Mouse (Mus musculus) lung, postnatal 10 days (tissue): Measurements from ENCODE around the gene Epx.

Experiments
- DNase-seq: peaks from one replicate; pipeline ENCODE4 v3.0.0; 2021

The Epx gene

DNA sequence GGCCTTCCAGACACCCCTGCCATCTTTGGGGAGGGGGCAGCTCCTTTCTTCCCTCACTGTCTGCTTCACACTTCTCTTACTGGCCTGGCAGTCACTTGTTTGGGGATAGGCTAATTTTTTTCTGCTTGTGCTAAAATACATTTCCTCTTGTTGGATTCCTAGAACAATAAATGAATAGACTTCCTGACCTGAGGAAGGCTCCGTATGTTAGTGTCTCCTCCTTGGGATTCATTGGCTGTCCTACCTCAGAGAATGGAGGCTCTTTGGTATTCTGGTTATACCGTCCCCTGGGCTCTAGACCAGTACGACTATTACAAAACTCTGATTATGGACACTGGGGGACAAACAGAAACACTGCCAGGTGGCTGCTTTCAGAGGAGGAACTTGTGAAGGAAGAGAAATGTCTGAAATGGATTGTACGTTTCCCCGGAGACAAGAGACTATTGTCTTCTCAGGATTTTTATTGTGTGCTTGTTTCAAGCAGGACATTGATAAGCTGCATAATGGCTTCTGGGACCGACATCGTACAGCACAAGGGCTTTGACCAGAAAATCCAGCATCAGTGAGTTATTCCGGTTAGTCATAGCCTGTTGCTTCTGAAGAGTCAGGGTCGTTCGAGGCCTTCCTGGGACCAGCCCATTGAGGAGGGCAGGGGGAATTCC, 47.0 kb downstream of the Epx start, which contains the start of gene Lpo:
TSS of gene Lpo (minus strand) at position 51 of the 662 bp plus-strand sequence.
- DNase-seq, result no peak

DNA sequence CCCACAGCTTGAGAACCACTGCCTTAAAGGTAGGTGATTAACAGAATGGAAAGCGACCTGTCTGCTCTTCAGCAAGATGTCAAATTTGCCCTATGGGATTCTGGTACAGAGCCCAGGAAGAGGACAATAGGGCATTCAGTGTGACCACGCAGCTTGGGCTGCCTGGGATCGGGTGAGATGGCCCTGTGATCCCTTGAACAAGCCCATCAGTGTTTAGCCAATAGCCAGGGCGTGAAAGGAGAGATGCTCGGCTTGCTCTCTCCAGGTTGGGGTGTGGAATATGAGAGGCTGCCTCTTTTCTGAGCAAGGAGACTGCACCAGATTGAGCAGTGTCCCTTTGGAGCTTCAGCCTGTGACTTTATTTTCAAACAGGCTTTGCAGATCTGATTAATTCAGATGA, 53.8 kb downstream of the Epx start:
- DNase-seq, result no peak

DNA sequence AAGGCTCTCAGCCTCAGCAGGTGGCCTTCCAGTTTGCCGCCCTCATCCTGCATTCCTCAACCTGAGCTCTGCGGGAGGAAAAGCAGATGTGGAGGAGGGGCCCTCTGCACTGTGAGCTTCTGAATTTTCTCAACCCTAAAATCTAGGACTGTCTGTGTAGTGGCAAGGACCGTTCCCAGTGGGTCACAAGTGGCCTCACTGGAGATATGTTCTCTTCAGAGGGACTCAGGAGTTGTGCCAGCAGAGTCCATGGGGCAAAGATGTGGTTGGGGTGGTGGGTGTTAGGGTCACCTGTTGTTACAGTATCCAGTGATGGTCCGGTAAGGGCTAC, 57.9 kb downstream of the Epx start:
- no peak for DNase-seq

DNA sequence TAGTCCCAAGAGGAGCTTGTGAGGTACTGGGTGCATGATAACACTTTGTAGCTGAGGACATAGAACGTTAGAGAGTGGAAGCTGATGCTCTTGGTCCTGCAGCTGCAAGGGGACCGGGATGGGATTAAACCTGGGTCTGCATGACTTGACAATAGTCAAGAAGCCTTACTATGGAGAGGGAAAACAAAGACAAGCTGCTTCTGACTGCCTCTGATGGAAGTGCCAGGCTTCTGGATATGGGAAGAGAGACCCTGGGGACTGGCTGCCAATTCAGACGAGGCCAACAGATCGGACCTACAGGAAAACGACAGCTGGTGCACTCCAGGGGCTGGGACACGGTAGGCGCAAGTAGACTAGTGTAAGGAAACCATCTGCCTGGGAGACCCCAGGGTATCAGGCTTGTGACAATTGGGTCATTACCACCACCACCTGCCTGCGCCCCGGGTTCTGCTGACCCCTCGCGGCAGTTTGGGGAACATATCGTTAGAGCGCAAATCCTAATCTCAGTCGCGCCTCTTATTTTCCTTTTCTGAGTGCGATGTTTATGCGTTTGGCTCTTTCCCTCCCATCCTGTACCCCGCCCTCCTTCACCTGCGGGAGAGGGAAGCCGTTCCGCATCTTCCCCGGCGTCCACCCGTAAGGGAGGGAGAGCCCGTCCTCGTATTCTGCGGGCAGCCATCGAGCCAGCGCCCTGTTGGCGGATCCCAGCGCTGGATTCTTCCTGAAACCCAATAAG, 58.5 kb downstream of the Epx start:
- peak; percentile 34 for DNase-seq

DNA sequence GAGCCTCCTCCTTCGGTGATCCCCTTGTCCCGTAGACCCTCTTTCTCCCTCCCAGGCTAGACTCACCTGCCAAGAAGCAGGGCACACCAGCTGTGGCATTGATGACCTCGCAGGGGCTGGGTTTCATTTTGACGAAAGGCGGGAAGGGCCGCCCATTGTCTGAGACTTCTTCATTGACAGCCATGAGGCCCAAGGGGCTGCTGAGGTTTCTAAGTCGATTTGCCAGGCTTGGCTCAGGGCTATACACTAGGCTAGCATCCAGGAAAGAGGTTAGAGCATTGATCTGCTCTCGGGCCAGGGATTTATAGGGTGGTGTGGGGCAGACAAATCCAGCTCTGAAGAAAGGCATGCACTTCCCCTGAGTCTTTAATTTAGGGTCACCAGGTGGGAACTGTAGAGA, 60.5 kb downstream of the Epx start:
- DNase-seq, result no peak
